Mouse (Mus musculus) midbrain, embryonic 16.5 days (tissue): ENCODE data around the gene Ap2s1. TPM values are rescaled to one million over a fixed set of nuclear protein-coding genes. Genes with fewer than 3 reads are reported as not detected.
A peak's percentile ranks its signal among the peaks of the same experiment; 100 is the strongest.

Source experiments
- ATAC-seq: fragments of 200-750 bp; cut with Nextera tagmentation; 2 replicates; pipeline ENCODE4 v1.8.0; 2017; ENCODE audit warnings: moderate TSS enrichment
- H3K27ac ChIP-seq: fragments of 300-500 bp; sonication (generic); 2 replicates; pipeline ENCODE4 v1.5.1; 2014; ENCODE audit warnings: mild to moderate bottlenecking, low read length, mixed read lengths
- H3K27me3 ChIP-seq: fragments of 300-500 bp; sonication (generic); 2 replicates; pipeline ENCODE4 v1.6.1; 2014; ENCODE audit warnings: low read depth, low read length, mixed read lengths; ENCODE audit not compliant: control insufficient read depth, insufficient read depth
- H3K36me3 ChIP-seq: fragments of 300-500 bp; sonication (generic); 2 replicates; pipeline ENCODE4 v1.6.1; 2014; ENCODE audit warnings: mild to moderate bottlenecking, low read length, moderate library complexity, mixed read lengths; ENCODE audit not compliant: control insufficient read depth, insufficient read depth
- H3K4me1 ChIP-seq: fragments of 300-500 bp; sonication (generic); 2 replicates; pipeline ENCODE4 v1.6.1; 2014; ENCODE audit warnings: mild to moderate bottlenecking, low read length, mixed read lengths; ENCODE audit not compliant: control insufficient read depth, insufficient read depth
- H3K4me2 ChIP-seq: fragments of 300-500 bp; sonication (generic); 2 replicates; pipeline ENCODE4 v1.6.1; 2014; ENCODE audit warnings: mild to moderate bottlenecking, low read length, mixed read lengths
- H3K4me3 ChIP-seq: fragments of 300-500 bp; sonication (generic); 2 replicates; pipeline ENCODE4 v1.5.1; 2014; ENCODE audit warnings: low read depth, mild to moderate bottlenecking, low read length, moderate library complexity, mixed read lengths
- H3K9ac ChIP-seq: fragments of 300-500 bp; sonication (generic); 2 replicates; pipeline ENCODE4 v1.6.1; 2014; ENCODE audit warnings: low read depth, low read length, mixed read lengths
- H3K9me3 ChIP-seq: fragments of 300-500 bp; sonication (generic); replicated peaks from 2 replicates; pipeline ENCODE4 v1.6.1; 2014; ENCODE audit warnings: mild to moderate bottlenecking, low read length, mixed read lengths; ENCODE audit not compliant: control insufficient read depth, poor library complexity, severe bottlenecking
- WGBS: fragments of 180-500 bp; shearing (Covaris S2); extraction: QIAGEN DNeasy Blood & Tissue Kit; methylation state at CpG from one replicate; pipeline ENCODE4 v1.1.7; 2014; 5-methylcytosine and 5-hydroxymethylcytosine counted together
- polyA plus RNA-seq: library from polyadenylated mRNA; unstranded; fragments of >200 nt; fragmentation: Nextera tagmentation; extraction: Ambion mirVana; gene quantifications from 2 replicates; pipeline ENCODE4 v1.2.1, GENCODE M21; 2015

Ap2s1 gene
- polyA plus RNA-seq = 437 and 461 TPM in 2 replicates

DNA sequence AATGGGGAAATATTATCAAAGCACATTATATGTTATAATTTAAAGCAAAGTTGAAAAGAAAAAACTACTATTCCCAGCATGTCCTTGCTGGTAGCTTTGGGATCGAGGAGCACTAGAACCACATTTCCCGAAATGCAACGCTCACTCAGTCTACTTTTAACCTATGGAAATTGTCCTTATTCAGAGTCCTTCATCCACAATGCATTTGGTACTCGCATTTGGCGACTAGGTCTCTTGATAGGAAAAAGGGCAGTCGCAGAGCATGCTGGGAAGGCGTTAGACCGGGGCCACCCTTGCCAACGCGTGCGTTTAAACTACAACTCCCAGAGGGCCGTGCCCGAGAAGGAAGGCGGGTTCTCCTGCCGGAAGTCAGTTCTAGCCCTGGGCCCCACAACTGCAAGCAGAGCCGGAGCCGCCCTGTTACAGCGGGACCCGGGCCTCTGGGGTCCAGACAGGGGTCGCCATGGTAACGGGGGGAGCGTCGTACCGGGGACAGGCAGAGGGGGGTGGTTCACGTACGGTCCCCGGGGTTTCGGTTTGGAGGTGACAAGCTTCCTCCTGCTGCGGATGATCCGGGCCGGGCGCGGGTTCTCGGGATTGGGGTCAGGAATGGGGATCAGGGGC lies at the start of gene Ap2s1:
Gene Ap2s1, plus strand, starts transcription at position 338 of the 624 bp plus-strand sequence.
- peak within 1 kb of the TSS; percentile 94 for H3K9ac ChIP-seq
- WGBS = under 1% methylated on average over 34 of the region's 34 CpGs
- H3K9me3 ChIP-seq = no peaks in the 10 kb centered on the region
- H3K36me3 ChIP-seq = peaks cover 1% of the 10 kb centered on the region
- H3K4me1 ChIP-seq = peaks cover 15% of the 10 kb centered on the region
- no peaks in the 10 kb centered on the region for H3K27me3 ChIP-seq
- ATAC-seq = peak; percentile 97
- peak within 1 kb of the TSS; percentile 50 for H3K27ac ChIP-seq
- H3K4me3 ChIP-seq = peak within 1 kb of the TSS; percentile 90
- peak within 1 kb of the TSS; percentile 93 for H3K4me2 ChIP-seq

- Histone ChIP-seq H3K27me3 (no peaks in the 10 kb centered on the region), H3K27ac (no peak overlapping the region), H3K4me3 (no peak overlapping the region), H3K36me3 (no peaks in the 10 kb centered on the region), H3K9ac (no peak overlapping the region), H3K4me2 (no peak overlapping the region), H3K4me1 (no peaks in the 10 kb centered on the region), H3K9me3 (peaks cover 8% of the 10 kb centered on the region; the same call in 1 of the 2 replicates)
- ATAC-seq = no peak
- 82% methylated on average over 5 of the region's 5 CpGs for WGBS
These were observed 49.0 kb upstream of the Ap2s1 start for GRCm38 (mm10) chr7:16689196-16689595.

GRCm38 (mm10) chr7:16695025-16695424 lies 43.2 kb upstream of the Ap2s1 start:
- Histone ChIP-seq H3K36me3 (no peaks in the 10 kb centered on the region), H3K4me1 (no peaks in the 10 kb centered on the region), H3K4me3 (no peak overlapping the region), H3K27ac (no peak overlapping the region), H3K4me2 (no peak overlapping the region), H3K9ac (no peak overlapping the region), H3K27me3 (no peaks in the 10 kb centered on the region), H3K9me3 (no peaks in the 10 kb centered on the region; the same call in 1 of the 2 replicates)
- 42% methylated on average over 3 of the region's 3 CpGs for WGBS
- ATAC-seq = no peak

DNA sequence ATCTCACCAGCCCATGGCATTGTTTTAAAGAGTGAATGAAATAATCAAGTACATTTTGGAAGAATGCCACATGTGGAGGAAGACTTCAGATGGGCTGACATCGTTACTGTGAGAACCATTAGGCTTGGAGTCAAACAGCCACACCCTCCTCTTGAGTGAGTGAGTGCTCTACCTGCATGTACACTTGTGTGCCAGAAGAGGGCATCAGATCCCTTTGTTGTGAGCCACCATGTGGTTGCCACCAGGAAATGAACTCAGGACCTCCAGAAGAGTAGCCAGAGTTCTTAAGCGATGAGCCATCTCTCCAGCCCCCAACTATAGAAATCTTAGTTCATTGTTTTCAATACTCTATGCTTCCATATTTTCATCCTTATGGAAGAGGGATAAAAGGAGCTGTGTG lies 39.2 kb upstream of the Ap2s1 start:
- Histone ChIP-seq H3K4me2 (no peak overlapping the region), H3K9ac (no peak overlapping the region), H3K27me3 (no peaks in the 10 kb centered on the region), H3K27ac (no peak overlapping the region), H3K9me3 (no peaks in the 10 kb centered on the region), H3K4me1 (no peaks in the 10 kb centered on the region), H3K4me3 (no peak overlapping the region), H3K36me3 (no peaks in the 10 kb centered on the region)
- ATAC-seq = no peak
- WGBS = 64% methylated on average over 2 of the region's 2 CpGs

GRCm38 (mm10) chr7:16700583-16700982 lies 37.6 kb upstream of the Ap2s1 start:
- Histone ChIP-seq H3K9me3 (no peaks in the 10 kb centered on the region), H3K4me3 (no peak overlapping the region), H3K4me2 (no peak overlapping the region), H3K36me3 (no peaks in the 10 kb centered on the region), H3K4me1 (no peaks in the 10 kb centered on the region), H3K9ac (no peak overlapping the region), H3K27ac (no peak overlapping the region), H3K27me3 (no peaks in the 10 kb centered on the region)
- no peak for ATAC-seq
- WGBS = 88% methylated on average over 5 of the region's 5 CpGs

GRCm38 (mm10) chr7:16706385-16706784 lies 31.8 kb upstream of the Ap2s1 start:
- no peak overlapping the region for H3K4me2 ChIP-seq
- no peaks in the 10 kb centered on the region for H3K36me3 ChIP-seq
- no peak for ATAC-seq
- H3K9ac ChIP-seq = no peak overlapping the region
- 67% methylated on average over 9 of the region's 9 CpGs for WGBS
- H3K4me1 ChIP-seq = no peaks in the 10 kb centered on the region
- H3K9me3 ChIP-seq = no peaks in the 10 kb centered on the region
- H3K27ac ChIP-seq = no peak overlapping the region
- H3K4me3 ChIP-seq = no peak overlapping the region
- H3K27me3 ChIP-seq = no peaks in the 10 kb centered on the region

GRCm38 (mm10) chr7:16708244-16708643 lies 30.0 kb upstream of the Ap2s1 start:
- no peaks in the 10 kb centered on the region for H3K27me3 ChIP-seq
- no peaks in the 10 kb centered on the region for H3K9me3 ChIP-seq
- no peak for ATAC-seq
- no peaks in the 10 kb centered on the region for H3K36me3 ChIP-seq
- H3K27ac ChIP-seq = no peak overlapping the region
- H3K4me2 ChIP-seq = no peak overlapping the region
- no peak overlapping the region for H3K4me3 ChIP-seq
- no peaks in the 10 kb centered on the region for H3K4me1 ChIP-seq
- H3K9ac ChIP-seq = no peak overlapping the region
- 22% methylated on average over 9 of the region's 9 CpGs for WGBS

- H3K36me3 ChIP-seq = no peaks in the 10 kb centered on the region
- H3K27ac ChIP-seq = no peak overlapping the region
- ATAC-seq = no peak
- whole genome bisulfite sequencing = 75% methylated on average over 5 of the region's 5 CpGs
- no peak overlapping the region for H3K4me3 ChIP-seq
- no peaks in the 10 kb centered on the region for H3K9me3 ChIP-seq
- no peak overlapping the region for H3K9ac ChIP-seq
- no peak overlapping the region for H3K4me2 ChIP-seq
- no peaks in the 10 kb centered on the region for H3K4me1 ChIP-seq
- H3K27me3 ChIP-seq = no peaks in the 10 kb centered on the region
These were observed 27.6 kb upstream of the Ap2s1 start for GRCm38 (mm10) chr7:16710604-16711003.

- Histone ChIP-seq H3K27me3 (no peaks in the 10 kb centered on the region), H3K9me3 (no peaks in the 10 kb centered on the region), H3K4me2 (no peak overlapping the region), H3K4me1 (no peaks in the 10 kb centered on the region), H3K4me3 (no peak overlapping the region), H3K27ac (no peak overlapping the region), H3K36me3 (no peaks in the 10 kb centered on the region), H3K9ac (no peak overlapping the region)
- no peak for ATAC-seq
- 75% methylated on average over 13 of the region's 13 CpGs for WGBS
These were observed 25.4 kb upstream of the Ap2s1 start for GRCm38 (mm10) chr7:16712633-16713415.
